9 mouse cellular contexts compared by ENCODE assay signal in the genomic region with DNA sequence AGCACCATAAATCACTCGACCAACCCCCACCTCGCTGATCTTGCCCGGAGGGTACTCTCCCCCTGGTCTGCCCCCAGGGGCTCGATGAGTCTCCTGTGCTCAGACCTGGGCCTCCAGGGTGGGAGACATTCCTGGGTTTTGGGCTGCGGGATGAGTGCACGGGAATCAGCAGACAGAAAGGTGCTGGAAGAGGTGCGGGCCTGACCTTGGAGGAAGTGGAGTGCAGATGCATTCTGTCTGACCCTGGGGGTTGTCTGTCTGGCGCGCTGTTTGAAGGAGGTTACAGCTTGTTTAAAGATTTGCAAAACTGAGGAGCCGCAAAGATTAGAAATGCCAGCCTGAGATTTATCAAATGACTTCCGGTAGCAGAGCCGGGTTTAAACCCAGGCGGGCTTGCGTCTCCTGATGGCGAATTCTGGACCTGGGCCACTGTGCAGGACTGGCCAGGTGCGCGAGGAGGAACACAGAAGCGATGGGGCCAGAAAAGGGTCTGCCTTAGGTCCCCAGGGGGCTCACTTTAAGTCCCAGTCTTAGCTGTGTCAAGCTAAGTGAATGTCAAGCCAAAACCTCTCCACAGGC.
A peak's percentile ranks its signal among the peaks of the same experiment; 100 is the strongest.
DNase-seq lines count a peak whose midpoint lies in the region; ATAC-seq lines count a peak whose summit lies in the region.
"Had no signal": no experiment of that assay in that cellular context is flagged by ENCODE, and none has a peak within 500 bp of the region (broad histone marks: within the 10 kb centered on the region; RNA-seq: fewer than 3 reads in every experiment).

No protein-coding gene starts in this region.

- H3K4me3 ChIP-seq in kidney, embryonic 15.5 days (replicated peaks), result peak overlapping the region; percentile 43
- H3K4me3 ChIP-seq in embryonic facial prominence, embryonic 11.5 days (ENCODE audit: low read depth, low read length), result no peak overlapping the region
- H3K4me3 ChIP-seq in liver, embryonic 13.5 days (replicated peaks), result peak overlapping the region; percentile 50

- no peak for DNase-seq in kidney, postnatal 14 days
- peak; percentile 54 for DNase-seq in ES-CJ7 (ENCODE audit: low read depth, low spot score)
- peak; percentile 42 for DNase-seq in embryonic facial prominence, embryonic 11.5 days (ENCODE audit: low spot score)
- DNase-seq in liver, embryonic 13.5 days, result no peak
- DNase-seq in layer of hippocampus, postnatal 14 days (ENCODE audit: low spot score in 2 of 2), result no peak
- DNase-seq in ovary, adult 18-20 months (ENCODE audit: low spot score), result no peak
- DNase-seq in thymus, postnatal 36 days, result no peak
- DNase-seq: cerebellum, postnatal 36 days had no signal

- H3K27me3 ChIP-seq in kidney, embryonic 15.5 days, result peaks cover 30% of the 10 kb centered on the region
- H3K27me3 ChIP-seq in embryonic facial prominence, embryonic 11.5 days (ENCODE audit: control insufficient read depth, insufficient read depth, low read length), result peaks cover 8% of the 10 kb centered on the region
- H3K27me3 ChIP-seq in liver, embryonic 13.5 days, result peaks cover 72% of the 10 kb centered on the region

- H3K9ac ChIP-seq in kidney, embryonic 15.5 days, result peak overlapping the region; percentile 52; the same call in 1 of the 2 replicates
- H3K9ac ChIP-seq in embryonic facial prominence, embryonic 11.5 days (replicated peaks; ENCODE audit: low read length), result no peak overlapping the region
- H3K9ac ChIP-seq in liver, embryonic 13.5 days, result no peak overlapping the region

- no peaks in the 10 kb centered on the region for H3K9me3 ChIP-seq in kidney, embryonic 15.5 days (replicated peaks)
- H3K9me3 ChIP-seq in embryonic facial prominence, embryonic 11.5 days (replicated peaks; ENCODE audit: control insufficient read depth, low read length), result no peaks in the 10 kb centered on the region
- H3K9me3 ChIP-seq in liver, embryonic 13.5 days (replicated peaks), result no peaks in the 10 kb centered on the region

- peak overlapping the region; percentile 86 for H3K4me2 ChIP-seq in kidney, embryonic 15.5 days
- H3K4me2 ChIP-seq in embryonic facial prominence, embryonic 11.5 days (ENCODE audit: low read depth, low read length), result no peak overlapping the region
- H3K4me2 ChIP-seq in liver, embryonic 13.5 days, result peak overlapping the region; percentile 74

- peaks cover 40% of the 10 kb centered on the region for H3K4me1 ChIP-seq in kidney, embryonic 15.5 days
- peaks cover 2% of the 10 kb centered on the region; the same call in 1 of the 2 replicates for H3K4me1 ChIP-seq in embryonic facial prominence, embryonic 11.5 days (ENCODE audit: control insufficient read depth, insufficient read depth, low read length)
- H3K4me1 ChIP-seq in liver, embryonic 13.5 days (replicated peaks), result peaks cover 49% of the 10 kb centered on the region

- H3K27ac ChIP-seq in kidney, embryonic 15.5 days, result peak overlapping the region; percentile 93
- no peak overlapping the region; the same call in 1 of the 2 replicates for H3K27ac ChIP-seq in embryonic facial prominence, embryonic 11.5 days (replicated peaks; ENCODE audit: low read depth, low read length)
- H3K27ac ChIP-seq in liver, embryonic 13.5 days, result no peak overlapping the region

- H3K36me3 ChIP-seq in kidney, embryonic 15.5 days, result no peaks in the 10 kb centered on the region
- no peaks in the 10 kb centered on the region for H3K36me3 ChIP-seq in embryonic facial prominence, embryonic 11.5 days (replicated peaks; ENCODE audit: control insufficient read depth, insufficient read depth, low read depth, low read length)
- H3K36me3 ChIP-seq in liver, embryonic 13.5 days, result no peaks in the 10 kb centered on the region

- no peak for ATAC-seq in kidney, embryonic 15.5 days (replicated peaks; ENCODE audit: low FRiP score)
- ATAC-seq in embryonic facial prominence, embryonic 11.5 days (replicated peaks; ENCODE audit: insufficient number of reproducible peaks, low FRiP score, low TSS enrichment, low read depth), result no peak
- ATAC-seq in liver, embryonic 13.5 days (ENCODE audit: low read depth), result no peak

- WGBS in kidney, embryonic 15.5 days, result 7% methylated on average over 18 of the region's 18 CpGs
- WGBS in embryonic facial prominence, embryonic 11.5 days, result under 1% methylated on average over 18 of the region's 18 CpGs
- WGBS in liver, embryonic 13.5 days (ENCODE audit: insufficient replicate concordance), result 1% methylated on average over 18 of the region's 18 CpGs

Comparison
In these comparisons a context has a peak if more than half of its experiments do, and no peak if none do; other contexts are left out.
1. DNase-seq: peak in ES-CJ7 (single experiment) and embryonic facial prominence, embryonic 11.5 days (single experiment); none in kidney, postnatal 14 days (single experiment), liver, embryonic 13.5 days (single experiment), layer of hippocampus, postnatal 14 days (0 of 2), ovary, adult 18-20 months (single experiment) and thymus, postnatal 36 days (0 of 2).